In genomic region chr6:146833485-146834314, GRCm38 (mm10) we compare ENCODE assay signal across 9 mouse cellular contexts. TPM values are rescaled to one million over a fixed set of nuclear protein-coding genes. Genes with fewer than 3 reads are reported as not detected.
DNase-seq lines count a peak whose midpoint lies in the region; ATAC-seq and TF ChIP-seq lines count a peak whose summit lies in the region.
"Had no signal": no experiment of that assay in that cellular context is flagged by ENCODE, and none has a peak within 500 bp of the region (broad histone marks: within the 10 kb centered on the region; RNA-seq: fewer than 3 reads in every experiment).

No protein-coding gene starts in this region.

- 64% methylated on average over 6 of the region's 6 CpGs for WGBS in heart, embryonic 14.5 days
- WGBS in liver, embryonic 14.5 days (ENCODE audit: insufficient replicate concordance) = 44% methylated on average over 6 of the region's 6 CpGs
- WGBS in neural tube, embryonic 13.5 days = 72% methylated on average over 6 of the region's 6 CpGs

- no peak overlapping the region for H3K4me3 ChIP-seq in MEL (ENCODE audit: control insufficient read depth in 1 of 2, insufficient read depth in 1 of 2, low read depth in 2 of 2, low read length in 2 of 2)
- no peak overlapping the region for H3K4me3 ChIP-seq in heart, embryonic 14.5 days (ENCODE audit: control insufficient read depth in 1 of 2, insufficient read depth in 1 of 2, low read depth in 1 of 2, low read length in 2 of 2)
- no peak overlapping the region for H3K4me3 ChIP-seq in liver, embryonic 14.5 days (ENCODE audit: insufficient read depth in 1 of 2, low read depth in 2 of 2, low read length in 2 of 2)
- H3K4me3 ChIP-seq in neural tube, embryonic 13.5 days = no peak overlapping the region
- H3K4me3 ChIP-seq: heart, embryonic 13.5 days had no signal

- peaks cover 10 to 12% of the 10 kb centered on the region in 2 experiments for H3K4me1 ChIP-seq in MEL (ENCODE audit: control insufficient read depth in 1 of 2, insufficient read depth in 2 of 2, low read length in 2 of 2)
- H3K4me1 ChIP-seq in heart, embryonic 14.5 days (ENCODE audit: control insufficient read depth in 2 of 2, insufficient read depth in 2 of 2, low read length in 2 of 2) = peaks cover 13 to 19% of the 10 kb centered on the region in 2 experiments
- H3K4me1 ChIP-seq in liver, embryonic 14.5 days (replicated peaks; ENCODE audit: control insufficient read depth in 2 of 2, insufficient read depth in 2 of 2, low read length in 1 of 2) = no peaks in the 10 kb centered on the region
- no peaks in the 10 kb centered on the region; the same call in 1 of the 2 replicates for H3K4me1 ChIP-seq in neural tube, embryonic 13.5 days (replicated peaks)

- no peaks in the 10 kb centered on the region for H3K9me3 ChIP-seq in MEL (replicated peaks; ENCODE audit: insufficient read depth, low read length)
- no peaks in the 10 kb centered on the region for H3K9me3 ChIP-seq in heart, embryonic 14.5 days (ENCODE audit: control insufficient read depth, low read length)
- H3K9me3 ChIP-seq in liver, embryonic 14.5 days (ENCODE audit: control insufficient read depth, low read length) = no peaks in the 10 kb centered on the region
- H3K9me3 ChIP-seq in neural tube, embryonic 13.5 days = no peaks in the 10 kb centered on the region
- H3K9me3 ChIP-seq: heart, embryonic 13.5 days had no signal

- peak overlapping the region; percentile 3; the same call in 1 of the 2 replicates for H3K27ac ChIP-seq in MEL (ENCODE audit: control insufficient read depth, low read depth, low read length)
- H3K27ac ChIP-seq in heart, embryonic 14.5 days (replicated peaks in 1 of 2; ENCODE audit: control insufficient read depth in 1 of 2, insufficient read depth in 1 of 2, low read depth in 2 of 2, low read length in 2 of 2) = no peak overlapping the region
- no peak overlapping the region for H3K27ac ChIP-seq in liver, embryonic 14.5 days
- no peak overlapping the region for H3K27ac ChIP-seq in neural tube, embryonic 13.5 days (replicated peaks)
- H3K27ac ChIP-seq: heart, embryonic 13.5 days had no signal

- TF ChIP-seq CTCF in MEL (IDR thresholded peaks at IDR 0.05 in 2 of 3, conservative IDR thresholded peaks at IDR 0.05 in 1 of 3; ENCODE audit: control insufficient read depth in 1 of 3, insufficient read depth in 1 of 3, low read depth in 2 of 3, low read length in 3 of 3, poor library complexity in 1 of 3, severe bottlenecking in 1 of 3) = peak; percentile 65 to 89 (median 87)
- peak; percentile 81 for TF ChIP-seq CTCF in liver, embryonic 14.5 days (IDR thresholded peaks at IDR 0.05; ENCODE audit: low read depth)

- ATAC-seq in heart, embryonic 14.5 days (ENCODE audit: insufficient number of reproducible peaks, insufficient read depth, low FRiP score, low read depth) = peak; percentile 14; the same call in 1 of the 2 replicates
- no peak for ATAC-seq in liver, embryonic 14.5 days (ENCODE audit: insufficient read depth)
- peak; percentile 75; the same call in 1 of the 2 replicates for ATAC-seq in neural tube, embryonic 13.5 days (ENCODE audit: low read depth)
- no peak for ATAC-seq in inflammation-experienced regulatory T-cells, adult 6 months

- TF ChIP-seq RAD21 in MEL (IDR thresholded peaks at IDR 0.05; ENCODE audit: low read depth, low read length) = peak; percentile 92

- TF ChIP-seq POLR2A in MEL (IDR thresholded peaks at IDR 0.05; ENCODE audit: control insufficient read depth in 1 of 2, insufficient read depth in 1 of 2, low read depth in 1 of 2, low read length in 2 of 2, poor library complexity in 1 of 2) = no peak

- TF ChIP-seq EP300 in MEL (IDR thresholded peaks at IDR 0.05; ENCODE audit: low read depth in 1 of 2, low read length in 2 of 2) = no peak
- no peak for TF ChIP-seq EP300 in liver, embryonic 14.5 days (IDR thresholded peaks at IDR 0.05; ENCODE audit: low read depth)

- no peak overlapping the region; the same call in 1 of the 2 replicates for H3K9ac ChIP-seq in MEL (ENCODE audit: control insufficient read depth, low read depth, low read length, poor library complexity, severe bottlenecking)
- H3K9ac ChIP-seq in heart, embryonic 14.5 days (ENCODE audit: low read length) = no peak overlapping the region
- no peak overlapping the region for H3K9ac ChIP-seq in liver, embryonic 14.5 days (replicated peaks)
- no peak overlapping the region for H3K9ac ChIP-seq in neural tube, embryonic 13.5 days
- H3K9ac ChIP-seq: heart, embryonic 13.5 days had no signal

- H3K27me3 ChIP-seq in MEL (ENCODE audit: control insufficient read depth in 1 of 2, insufficient read depth in 2 of 2, low read length in 2 of 2) = no peaks in the 10 kb centered on the region
- no peaks in the 10 kb centered on the region for H3K27me3 ChIP-seq in heart, embryonic 14.5 days (ENCODE audit: control insufficient read depth, insufficient read depth, low read length)
- H3K27me3 ChIP-seq in liver, embryonic 14.5 days (ENCODE audit: control insufficient read depth, insufficient read depth, low read length) = no peaks in the 10 kb centered on the region
- no peaks in the 10 kb centered on the region for H3K27me3 ChIP-seq in neural tube, embryonic 13.5 days
- H3K27me3 ChIP-seq: heart, embryonic 13.5 days had no signal

- H3K4me2 ChIP-seq in heart, embryonic 14.5 days (ENCODE audit: low read length) = no peak overlapping the region
- H3K4me2 ChIP-seq in liver, embryonic 14.5 days (ENCODE audit: low read depth) = no peak overlapping the region
- H3K4me2 ChIP-seq in neural tube, embryonic 13.5 days = no peak overlapping the region
- H3K4me2 ChIP-seq: heart, embryonic 13.5 days had no signal

- peaks cover 0 to 11% of the 10 kb centered on the region in 2 experiments; a peak in 2 of 4 replicates for H3K36me3 ChIP-seq in MEL (ENCODE audit: control insufficient read depth in 1 of 2, insufficient read depth in 2 of 2, low read length in 2 of 2)
- H3K36me3 ChIP-seq in heart, embryonic 14.5 days (ENCODE audit: control insufficient read depth, insufficient read depth, low read length) = peaks cover under 1% of the 10 kb centered on the region; the same call in 1 of the 2 replicates
- H3K36me3 ChIP-seq in liver, embryonic 14.5 days (replicated peaks; ENCODE audit: control insufficient read depth, insufficient read depth, low read depth) = no peaks in the 10 kb centered on the region
- H3K36me3 ChIP-seq in neural tube, embryonic 13.5 days = no peaks in the 10 kb centered on the region

- no peaks in the 10 kb centered on the region for H3K79me2 ChIP-seq in MEL (ENCODE audit: control insufficient read depth, insufficient read depth, low read length, poor library complexity)

- DNase-seq in A20 (ENCODE audit: low read depth, low spot score) (peak; percentile 49), MEL (ENCODE audit: low read depth, low spot score) (peak; percentile 85)
- peak; percentile 54 for DNase-seq in embryo, embryonic 11.5 days (ENCODE audit: low read depth, low spot score)
- DNase-seq in kidney, postnatal 10 days = peak; percentile 72
- DNase-seq in liver, embryonic 14.5 days (ENCODE audit: low read depth in 3 of 3, low spot score in 3 of 3) = peak in 1 of 3 experiments; percentile 28

TF ChIP-seq in MEL, 35 proteins besides CTCF, POLR2A, EP300 and RAD21 (continues in another document):
- TF ChIP-seq MAFK (IDR thresholded peaks at IDR 0.05; ENCODE audit: borderline replicate concordance, low read depth, low read length) = no peak
- TF ChIP-seq ZNF384 (IDR thresholded peaks at IDR 0.05; ENCODE audit: low read depth, low read length) = no peak
- no peak for TF ChIP-seq UBTF (IDR thresholded peaks at IDR 0.05; ENCODE audit: borderline replicate concordance, insufficient read depth, low read depth, low read length)
- no peak for TF ChIP-seq USF2 (IDR thresholded peaks at IDR 0.05; ENCODE audit: borderline replicate concordance in 1 of 2, insufficient read depth in 1 of 2, low read depth in 1 of 2, low read length in 2 of 2)
- 0 out of 2 replicates have a peak, but pooled peaks have one; percentile 14 for TF ChIP-seq NELFE (IDR thresholded peaks at IDR 0.05; ENCODE audit: low read depth, low read length)
- TF ChIP-seq USF1 (IDR thresholded peaks at IDR 0.05; ENCODE audit: low read depth, low read length) = no peak
- TF ChIP-seq ETS1 (IDR thresholded peaks at IDR 0.05; ENCODE audit: low read depth, low read length) = no peak
- peak; percentile 96 for TF ChIP-seq ZC3H11A (IDR thresholded peaks at IDR 0.05; ENCODE audit: low read depth, low read length)

RNA-seq across cellular contexts. Expression of gene Smco2, which starts 16.2 kb away (rescaled TPM):
- not detected in 2 replicates for total RNA-seq in MEL (2012; rRNA removed)
- not detected for polyA plus RNA-seq in MEL (2012; ENCODE audit: insufficient read depth in 1 of 2, insufficient read length in 2 of 2, low read depth in 1 of 2, low replicate concordance in 2 of 2, missing spikeins in 1 of 2)
- polyA plus RNA-seq in heart, embryonic 14.5 days (2014; fragmentation: Nextera tagmentation; extraction: Ambion mirVana) = 0.31 TPM in 1 of 2 replicates, not detected in the other
- polyA plus RNA-seq in liver, embryonic 14.5 days (2012; rRNA removed) = not detected in 2 replicates
- not detected in 2 replicates for polyA plus RNA-seq in liver, embryonic 14.5 days (2014; fragmentation: Nextera tagmentation; extraction: Ambion mirVana)
- not detected in 2 replicates for polyA plus RNA-seq in neural tube, embryonic 13.5 days (2015; fragmentation: Nextera tagmentation; extraction: Ambion mirVana)
- polyA plus RNA-seq in inflammation-experienced regulatory T-cells, adult 6 months (2017; shearing (Covaris generic)) = not detected
- polyA plus RNA-seq: heart, embryonic 13.5 days had no signal

RNA-seq across cellular contexts. Expression of gene Arntl2, which starts 37.8 kb away (rescaled TPM):
- total RNA-seq in MEL (2012; rRNA removed) = 16.8 and 20.2 TPM in 2 replicates
- 10 to 100 TPM in 1 of 2 experiments, not detected in 1; 20.6 TPM for polyA plus RNA-seq in MEL (2012; ENCODE audit: insufficient read depth in 1 of 2, insufficient read length in 2 of 2, low read depth in 1 of 2, low replicate concordance in 2 of 2, missing spikeins in 1 of 2)
- 2.1 and 3.7 TPM in 2 replicates for polyA plus RNA-seq in heart, embryonic 14.5 days (2014; fragmentation: Nextera tagmentation; extraction: Ambion mirVana)
- polyA plus RNA-seq in liver, embryonic 14.5 days (2012; rRNA removed) = 0.47 and 0.49 TPM in 2 replicates
- polyA plus RNA-seq in liver, embryonic 14.5 days (2014; fragmentation: Nextera tagmentation; extraction: Ambion mirVana) = 0.08 and 0.10 TPM in 2 replicates
- 1.8 and 2.5 TPM in 2 replicates for polyA plus RNA-seq in neural tube, embryonic 13.5 days (2015; fragmentation: Nextera tagmentation; extraction: Ambion mirVana)
- polyA plus RNA-seq in inflammation-experienced regulatory T-cells, adult 6 months (2017; shearing (Covaris generic)) = 1 to 10 TPM; 4.0 to 8.0 (median 7.9) TPM

RNA-seq across cellular contexts. Expression of gene Ppfibp1, which starts 54.6 kb away (rescaled TPM):
- total RNA-seq in MEL (2012; rRNA removed) = 12.2 and 13.8 TPM in 2 replicates
- 10 to 100 TPM in 1 of 2 experiments, not detected in 1; 14.6 TPM for polyA plus RNA-seq in MEL (2012; ENCODE audit: insufficient read depth in 1 of 2, insufficient read length in 2 of 2, low read depth in 1 of 2, low replicate concordance in 2 of 2, missing spikeins in 1 of 2)
- 50.6 and 62.7 TPM in 2 replicates for polyA plus RNA-seq in heart, embryonic 14.5 days (2014; fragmentation: Nextera tagmentation; extraction: Ambion mirVana)
- polyA plus RNA-seq in liver, embryonic 14.5 days (2012; rRNA removed) = 3.9 and 5.2 TPM in 2 replicates
- 7.8 and 9.1 TPM in 2 replicates for polyA plus RNA-seq in liver, embryonic 14.5 days (2014; fragmentation: Nextera tagmentation; extraction: Ambion mirVana)
- 15.2 and 17.7 TPM in 2 replicates for polyA plus RNA-seq in neural tube, embryonic 13.5 days (2015; fragmentation: Nextera tagmentation; extraction: Ambion mirVana)
- polyA plus RNA-seq in inflammation-experienced regulatory T-cells, adult 6 months (2017; shearing (Covaris generic)) = 10 to 100 TPM in 1 of 3 experiments, 1 to 10 TPM in 2; 7.7 to 14.1 (median 8.8) TPM

Comparison
In these comparisons a context has a peak if more than half of its experiments do, and no peak if none do; other contexts are left out.
1. ATAC-seq: peak in heart, embryonic 14.5 days (single experiment) and neural tube, embryonic 13.5 days (single experiment); none in liver, embryonic 14.5 days (single experiment) and inflammation-experienced regulatory T-cells, adult 6 months (single experiment).